16 mouse cellular contexts compared by ENCODE assay signal in the genomic region with DNA sequence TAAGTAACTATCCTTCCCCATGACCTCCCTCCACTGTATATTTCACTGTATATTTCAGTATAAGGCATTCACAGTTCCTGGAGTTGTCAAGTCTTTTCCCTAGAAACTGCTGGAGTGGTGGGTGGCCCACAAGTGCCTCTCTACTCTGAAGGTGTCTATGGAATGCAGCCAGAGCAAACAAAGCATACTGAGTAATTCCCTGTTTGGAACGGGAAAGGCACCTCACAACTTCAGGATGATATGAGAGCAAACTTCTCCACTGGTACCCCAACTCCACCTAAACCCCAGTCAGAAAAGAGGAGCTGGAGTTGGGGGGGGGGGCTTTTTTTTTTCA. TPM values are rescaled to one million over a fixed set of nuclear protein-coding genes. Genes with fewer than 3 reads are reported as not detected.
A peak's percentile ranks its signal among the peaks of the same experiment; 100 is the strongest.
DNase-seq lines count a peak whose midpoint lies in the region; ATAC-seq and TF ChIP-seq lines count a peak whose summit lies in the region.
"Had no signal": no experiment of that assay in that cellular context is flagged by ENCODE, and none has a peak within 500 bp of the region (broad histone marks: within the 10 kb centered on the region; RNA-seq: fewer than 3 reads in every experiment).

No protein-coding gene starts in this region.

- H3K4me3 ChIP-seq in layer of hippocampus, adult 2 months: no peak overlapping the region
- no peak overlapping the region for H3K4me3 ChIP-seq in embryonic facial prominence, embryonic 15.5 days (replicated peaks)
- H3K4me3 ChIP-seq: neural tube, embryonic 13.5 days had no signal

- H3K4me2 ChIP-seq in embryonic facial prominence, embryonic 15.5 days (replicated peaks): no peak overlapping the region
- H3K4me2 ChIP-seq: midbrain, embryonic 11.5 days; neural tube, embryonic 13.5 days had no signal

- H3K9me3 ChIP-seq in embryonic facial prominence, embryonic 15.5 days (replicated peaks): no peaks in the 10 kb centered on the region
- H3K9me3 ChIP-seq: G1E; neural tube, embryonic 13.5 days had no signal

- no peaks in the 10 kb centered on the region for H3K27me3 ChIP-seq in embryonic facial prominence, embryonic 15.5 days
- H3K27me3 ChIP-seq: neural tube, embryonic 13.5 days had no signal

- DNase-seq in frontal cortex, postnatal 25 days (ENCODE audit: low spot score in 2 of 2): no peak
- no peak for DNase-seq in layer of hippocampus, adult 2 months (ENCODE audit: low spot score in 2 of 2)
- DNase-seq in layer of hippocampus, postnatal 14 days (ENCODE audit: low spot score in 2 of 2): no peak
- DNase-seq in lung, postnatal 10 days: peak; percentile 71
- DNase-seq in thymus, postnatal 4 days: no peak
- no peak for DNase-seq in neural tube, embryonic 10.5 days (ENCODE audit: extremely low spot score, low spot score)
- DNase-seq: adrenal gland, adult 8-10 months; cerebellum, adult 11 months; gastrocnemius, postnatal 10 days; thymus, adult 18-20 months had no signal

- H3K27ac ChIP-seq in layer of hippocampus, adult 2 months: peak overlapping the region; percentile 49; the same call in 1 of the 2 replicates
- H3K27ac ChIP-seq in embryonic facial prominence, embryonic 15.5 days (replicated peaks): peak overlapping the region; percentile 28; the same call in 1 of the 2 replicates
- H3K27ac ChIP-seq: neural tube, embryonic 13.5 days had no signal

- WGBS in embryonic facial prominence, embryonic 15.5 days: 36% methylated on average over 1 of the region's 1 CpGs

- peak; percentile 92 for ATAC-seq in frontal cortex, adult (ENCODE audit: low TSS enrichment)
- no peak for ATAC-seq in embryonic facial prominence, embryonic 15.5 days (ENCODE audit: insufficient number of reproducible peaks, low FRiP score, low TSS enrichment, low read depth)
- ATAC-seq: hindbrain, embryonic 16.5 days had no signal

- TF ChIP-seq CTCF in layer of hippocampus, adult 2 months (conservative IDR thresholded peaks at IDR 0.05): no peak

- no peak overlapping the region for H3K9ac ChIP-seq in embryonic facial prominence, embryonic 15.5 days
- H3K9ac ChIP-seq: neural tube, embryonic 13.5 days had no signal

- H3K4me1 ChIP-seq in embryonic facial prominence, embryonic 15.5 days: peaks cover 19% of the 10 kb centered on the region

- no peaks in the 10 kb centered on the region for H3K36me3 ChIP-seq in embryonic facial prominence, embryonic 15.5 days
- H3K36me3 ChIP-seq: neural tube, embryonic 13.5 days had no signal

RNA-seq across cellular contexts. Expression of a gene that starts 25.5 kb away (rescaled TPM):
- 100 to 1,000 TPM; 168 to 187 TPM for total RNA-seq in layer of hippocampus, adult 2 months (2021)
- 100 to 1,000 TPM; 117 TPM for total RNA-seq in layer of hippocampus, postnatal 14 days (2021)
- polyA plus RNA-seq in embryonic facial prominence, embryonic 15.5 days (2015; fragmentation: Nextera tagmentation; extraction: Ambion mirVana): 55.7 and 56.6 TPM in 2 replicates
